Mouse (Mus musculus) heart, embryonic 16.5 days (tissue): Measurements from ENCODE around the gene Slc30a7. TPM values are rescaled to one million over a fixed set of nuclear protein-coding genes. Genes with fewer than 3 reads are reported as not detected.

ENCODE experiments used
- ATAC-seq: fragments of 200-750 bp; cut with Nextera tagmentation; replicated peaks from 2 replicates; pipeline ENCODE4 v1.8.0; 2017; ENCODE audit warnings: moderate number of reproducible peaks; ENCODE audit not compliant: insufficient read depth, low FRiP score; ENCODE audit errors: extremely low read depth
- H3K27ac ChIP-seq: fragments of 300-500 bp; sonication (generic); 2 replicates; pipeline ENCODE4 v1.5.1; 2014; ENCODE audit warnings: mild to moderate bottlenecking, low read length, control low read depth, moderate library complexity
- H3K27me3 ChIP-seq: fragments of 300-500 bp; sonication (generic); 2 replicates; pipeline ENCODE4 v1.6.1; 2014; ENCODE audit warnings: low read length, mixed read lengths; ENCODE audit not compliant: control insufficient read depth, insufficient read depth
- H3K36me3 ChIP-seq: fragments of 300-500 bp; sonication (generic); 2 replicates; pipeline ENCODE4 v1.6.1; 2014; ENCODE audit not compliant: control insufficient read depth, insufficient read depth
- H3K4me1 ChIP-seq: fragments of 300-500 bp; sonication (generic); 2 replicates; pipeline ENCODE4 v1.6.1; 2014; ENCODE audit warnings: low read length, mixed read lengths; ENCODE audit not compliant: control insufficient read depth, insufficient read depth
- H3K4me2 ChIP-seq: fragments of 300-500 bp; sonication (generic); 2 replicates; pipeline ENCODE4 v1.6.1; 2014; ENCODE audit warnings: low read depth, mild to moderate bottlenecking, control low read depth, low read length
- H3K4me3 ChIP-seq: fragments of 300-500 bp; sonication (generic); 2 replicates; pipeline ENCODE4 v1.5.1; 2014; ENCODE audit warnings: mild to moderate bottlenecking, control low read depth, low read length
- H3K9ac ChIP-seq: fragments of 300-500 bp; sonication (generic); 2 replicates; pipeline ENCODE4 v1.6.1; 2014; ENCODE audit warnings: low read length, control low read depth
- H3K9me3 ChIP-seq: fragments of 300-500 bp; sonication (generic); replicated peaks from 2 replicates; pipeline ENCODE4 v1.6.1; 2016; ENCODE audit warnings: low read length; ENCODE audit not compliant: control insufficient read depth
- WGBS: fragments of 180-500 bp; shearing (Covaris S2); extraction: QIAGEN DNeasy Blood & Tissue Kit; methylation state at CpG from one replicate; pipeline ENCODE4 v1.1.7; 2014; 5-methylcytosine and 5-hydroxymethylcytosine counted together
- polyA plus RNA-seq: library from polyadenylated mRNA; unstranded; fragments of >200 nt; fragmentation: Nextera tagmentation; extraction: Ambion mirVana; gene quantifications from 2 replicates; pipeline ENCODE4 v1.2.1, GENCODE M21; 2015

Slc30a7 gene
- polyA plus RNA-seq = 18.0 and 18.9 TPM in 2 replicates

- under 1% methylated on average over 67 of the region's 67 CpGs for WGBS
- Histone ChIP-seq H3K36me3 (peaks cover 9% of the 10 kb centered on the region), H3K9ac (peak within 1 kb of the TSS; percentile 97), H3K4me1 (peaks cover 18% of the 10 kb centered on the region), H3K9me3 (no peaks in the 10 kb centered on the region), H3K27ac (peak within 1 kb of the TSS; percentile 86), H3K4me3 (peak within 1 kb of the TSS; percentile 98), H3K4me2 (peak within 1 kb of the TSS; percentile 99), H3K27me3 (no peaks in the 10 kb centered on the region)
- peak; percentile 91 for ATAC-seq
Observed at GRCm38 (mm10) chr3:116006978-116007940, at the start of gene Slc30a7, which contains the start of gene Extl2. Gene Slc30a7 (minus strand): TSS chr3:116007406. Gene Extl2 (plus strand): TSS chr3:116007462.

DNA sequence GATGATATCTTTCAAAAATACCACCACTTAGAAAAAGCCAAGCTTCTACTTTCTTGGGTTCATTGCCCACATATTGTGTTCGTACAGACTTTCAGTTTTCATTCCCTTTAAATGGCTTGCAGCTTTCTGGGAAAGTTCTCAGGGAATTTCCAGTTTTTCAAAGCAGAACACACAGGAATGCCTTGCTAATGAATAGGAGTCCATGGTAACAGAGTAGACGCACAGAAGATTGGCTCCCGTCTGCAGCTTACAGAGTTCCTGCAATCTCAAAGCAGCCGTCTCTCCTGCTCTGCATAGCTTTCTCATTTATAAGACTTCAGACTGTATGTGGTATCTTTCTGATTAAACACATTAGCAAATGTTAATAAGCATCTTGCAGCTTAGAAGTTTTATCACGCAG lies 39.8 kb upstream of the Slc30a7 start:
- Histone ChIP-seq H3K27ac (no peak overlapping the region), H3K27me3 (no peaks in the 10 kb centered on the region), H3K4me3 (no peak overlapping the region), H3K36me3 (no peaks in the 10 kb centered on the region), H3K4me1 (0 out of 2 replicates have a peak, but pooled peaks cover 2% of the 10 kb centered on the region), H3K4me2 (no peak overlapping the region), H3K9me3 (no peaks in the 10 kb centered on the region), H3K9ac (no peak overlapping the region)
- no peak for ATAC-seq
- WGBS = 55% methylated on average over 5 of the region's 5 CpGs

DNA sequence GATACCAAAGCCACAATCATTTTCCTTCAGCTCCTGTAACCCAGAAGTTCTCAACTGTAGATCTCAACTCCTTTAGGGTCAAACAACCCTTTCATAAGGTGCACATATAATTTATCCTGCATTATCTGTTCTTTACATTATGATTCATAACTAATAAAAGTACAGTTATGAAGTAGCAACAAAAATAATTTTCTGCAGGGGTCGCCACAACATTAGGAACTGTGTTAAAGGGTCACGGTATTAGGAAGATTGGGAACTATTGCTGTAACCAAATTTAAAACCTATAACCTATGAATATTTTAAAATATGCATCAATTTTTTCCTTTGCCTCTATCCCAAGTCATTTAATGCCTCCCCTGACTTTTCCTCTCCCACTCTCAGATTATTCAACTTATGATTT lies 38.8 kb upstream of the Slc30a7 start:
- H3K4me1 ChIP-seq = 0 out of 2 replicates have a peak, but pooled peaks cover 2% of the 10 kb centered on the region
- 64% methylated on average over 2 of the region's 2 CpGs for WGBS
- no peaks in the 10 kb centered on the region for H3K27me3 ChIP-seq
- no peaks in the 10 kb centered on the region for H3K9me3 ChIP-seq
- no peak for ATAC-seq
- no peak overlapping the region for H3K9ac ChIP-seq
- H3K4me3 ChIP-seq = no peak overlapping the region
- no peak overlapping the region for H3K27ac ChIP-seq
- H3K4me2 ChIP-seq = no peak overlapping the region
- no peaks in the 10 kb centered on the region for H3K36me3 ChIP-seq

- H3K27ac ChIP-seq = no peak overlapping the region
- no peaks in the 10 kb centered on the region for H3K27me3 ChIP-seq
- H3K4me1 ChIP-seq = 0 out of 2 replicates have a peak, but pooled peaks cover 2% of the 10 kb centered on the region
- no peaks in the 10 kb centered on the region for H3K36me3 ChIP-seq
- no peak for ATAC-seq
- no peak overlapping the region for H3K9ac ChIP-seq
- no peak overlapping the region for H3K4me2 ChIP-seq
- 73% methylated on average over 3 of the region's 3 CpGs for WGBS
- H3K9me3 ChIP-seq = no peaks in the 10 kb centered on the region
- no peak overlapping the region for H3K4me3 ChIP-seq
Observed at GRCm38 (mm10) chr3:116040776-116041175, 33.6 kb upstream of the Slc30a7 start.

GRCm38 (mm10) chr3:116033871-116034222 lies 26.6 kb upstream of the Slc30a7 start:
- Histone ChIP-seq H3K9ac (no peak overlapping the region), H3K9me3 (no peaks in the 10 kb centered on the region), H3K4me1 (peaks cover 5% of the 10 kb centered on the region; the same call in 1 of the 2 replicates), H3K27me3 (no peaks in the 10 kb centered on the region), H3K36me3 (no peaks in the 10 kb centered on the region), H3K27ac (no peak overlapping the region), H3K4me2 (no peak overlapping the region), H3K4me3 (no peak overlapping the region)
- 55% methylated on average over 3 of the region's 3 CpGs for WGBS
- no peak for ATAC-seq

- WGBS = 59% methylated on average over 6 of the region's 6 CpGs
Observed at GRCm38 (mm10) chr3:116033218-116033870, 26.1 kb upstream of the Slc30a7 start.

DNA sequence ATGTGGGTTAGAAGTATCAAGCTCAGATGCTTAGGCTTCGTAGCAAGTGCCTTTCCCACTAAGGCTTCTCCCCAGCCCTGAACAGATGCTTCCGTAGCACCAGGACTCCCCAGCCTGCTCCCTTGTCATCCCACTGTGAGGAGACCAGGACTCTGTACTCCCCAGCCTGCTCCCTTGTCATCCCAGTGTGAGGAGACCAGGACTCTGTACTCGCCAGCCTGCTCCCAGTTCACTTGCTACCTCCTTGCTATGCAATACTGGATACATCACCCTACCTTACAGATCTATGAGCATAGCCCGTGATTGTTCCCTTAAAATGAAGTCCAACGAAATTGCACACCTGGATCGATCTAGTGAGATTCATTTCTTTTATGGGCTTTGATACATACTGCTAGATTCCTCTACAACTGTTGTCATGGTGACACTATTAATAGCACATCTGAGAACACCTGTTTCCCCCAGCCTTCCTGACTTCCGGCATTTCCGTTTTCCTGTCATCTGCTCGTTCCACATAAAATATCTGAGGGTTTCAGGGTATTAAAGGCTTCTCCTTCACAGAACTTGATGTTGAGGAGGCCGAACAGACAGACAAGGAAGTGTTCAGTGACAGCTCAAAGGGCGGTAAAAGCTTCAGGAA lies 23.1 kb upstream of the Slc30a7 start:
- Histone ChIP-seq H3K9me3 (no peaks in the 10 kb centered on the region), H3K4me2 (no peak overlapping the region), H3K4me1 (peaks cover 10% of the 10 kb centered on the region), H3K4me3 (no peak overlapping the region), H3K27me3 (no peaks in the 10 kb centered on the region), H3K36me3 (peaks cover 5% of the 10 kb centered on the region; the same call in 1 of the 2 replicates), H3K9ac (no peak overlapping the region), H3K27ac (no peak overlapping the region)
- ATAC-seq = no peak
- 57% methylated on average over 11 of the region's 11 CpGs for WGBS

More at GRCm38 (mm10) chr3:116033218-116033870, 26.1 kb upstream of the Slc30a7 start:
- Histone ChIP-seq H3K4me3 (no peak overlapping the region), H3K36me3 (no peaks in the 10 kb centered on the region), H3K9ac (no peak overlapping the region), H3K4me2 (no peak overlapping the region), H3K9me3 (no peaks in the 10 kb centered on the region), H3K27me3 (no peaks in the 10 kb centered on the region), H3K4me1 (peaks cover 5% of the 10 kb centered on the region; the same call in 1 of the 2 replicates), H3K27ac (no peak overlapping the region)
- no peak for ATAC-seq

DNA sequence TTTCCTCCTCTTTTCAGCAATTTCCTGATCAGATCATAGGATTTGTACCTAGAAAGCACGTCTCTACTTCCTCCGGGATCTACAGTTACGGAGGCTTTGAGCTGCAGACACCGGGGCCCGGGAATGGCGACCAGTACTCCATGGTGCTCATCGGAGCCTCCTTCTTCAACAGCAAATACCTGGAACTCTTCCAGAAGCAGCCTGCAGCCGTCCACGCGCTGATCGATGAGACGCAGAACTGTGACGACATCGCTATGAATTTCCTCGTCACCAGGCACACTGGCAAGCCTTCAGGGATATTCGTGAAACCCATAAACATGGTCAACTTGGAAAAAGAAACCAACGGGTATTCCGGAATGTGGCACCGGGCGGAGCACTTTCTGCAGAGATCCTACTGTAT lies 19.8 kb upstream of the Slc30a7 start:
- Histone ChIP-seq H3K27ac (no peak overlapping the region), H3K4me2 (no peak overlapping the region), H3K27me3 (no peaks in the 10 kb centered on the region), H3K9me3 (no peaks in the 10 kb centered on the region), H3K36me3 (peaks cover 5% of the 10 kb centered on the region; the same call in 1 of the 2 replicates), H3K4me3 (no peak overlapping the region), H3K4me1 (peaks cover 10% of the 10 kb centered on the region), H3K9ac (no peak overlapping the region)
- 81% methylated on average over 20 of the region's 20 CpGs for WGBS
- ATAC-seq = no peak
